8 mouse cellular contexts compared by ENCODE assay signal in the genomic region with DNA sequence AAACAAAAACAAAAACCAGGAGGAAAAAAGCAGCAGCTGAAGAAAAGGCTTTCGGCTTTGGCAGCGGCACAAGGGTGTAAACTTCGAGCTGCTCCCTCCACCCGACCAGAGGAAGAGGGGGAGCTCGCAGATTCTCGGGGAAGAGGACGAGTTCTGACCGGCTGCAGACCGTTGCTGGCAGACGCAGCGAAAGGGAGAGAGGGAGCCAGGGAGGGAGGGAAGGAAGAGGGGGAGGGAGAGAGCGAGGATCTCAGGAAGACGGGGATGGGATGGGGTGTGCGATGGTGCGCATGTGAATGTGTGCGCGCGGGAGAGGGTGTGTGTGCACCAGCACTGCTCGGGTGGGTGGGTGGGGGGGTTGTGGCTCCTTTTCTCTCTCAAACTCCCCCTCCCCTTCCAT. TPM values are rescaled to one million over a fixed set of nuclear protein-coding genes. Genes with fewer than 3 reads are reported as not detected.
DNase-seq lines count a peak whose midpoint lies in the region; ATAC-seq and TF ChIP-seq lines count a peak whose summit lies in the region.

No protein-coding gene starts in this region.

- WGBS in intestine, embryonic 16.5 days = 2% methylated on average over 16 of the region's 19 CpGs
- under 1% methylated on average over 14 of the region's 19 CpGs for whole genome bisulfite sequencing in midbrain, embryonic 13.5 days

- H3K9me3 ChIP-seq in megakaryocyte, embryonic 14.5 days = no peaks in the 10 kb centered on the region
- H3K9me3 ChIP-seq in intestine, embryonic 16.5 days (ENCODE audit: control insufficient read depth, low read length) = no peaks in the 10 kb centered on the region
- no peaks in the 10 kb centered on the region for H3K9me3 ChIP-seq in midbrain, embryonic 13.5 days

- no peak for TF ChIP-seq POLR2A in testis, adult 2 months (IDR thresholded peaks at IDR 0.05; ENCODE audit: control insufficient read depth, low read depth, low read length)

- peaks cover 32% of the 10 kb centered on the region for H3K4me1 ChIP-seq in megakaryocyte, embryonic 14.5 days
- peaks cover 40% of the 10 kb centered on the region for H3K4me1 ChIP-seq in intestine, embryonic 16.5 days (ENCODE audit: control insufficient read depth, insufficient read depth, low read length)
- H3K4me1 ChIP-seq in midbrain, embryonic 13.5 days (replicated peaks) = peaks cover 56% of the 10 kb centered on the region
- peaks cover 23% of the 10 kb centered on the region for H3K4me1 ChIP-seq in testis, adult 2 months (ENCODE audit: control insufficient read depth, insufficient read depth, low read length)

- H3K27ac ChIP-seq in intestine, embryonic 16.5 days (ENCODE audit: low read length) = peak overlapping the region; percentile 41; the same call in 1 of the 2 replicates
- peak overlapping the region; percentile 79 for H3K27ac ChIP-seq in midbrain, embryonic 13.5 days
- no peak overlapping the region for H3K27ac ChIP-seq in testis, adult 2 months (ENCODE audit: control insufficient read depth, insufficient read depth, low read depth, low read length)

- intact Hi-C loops in gastrocnemius, postnatal 36 days (cut with DNase I) = no loop called here
- intact Hi-C loops in left cerebral cortex, postnatal 4 days (cut with DNase I) = no loop called here

- peak; percentile 81 to 85 for DNase-seq in cerebellum, postnatal 36 days
- peak; percentile 62 to 80 for DNase-seq in gastrocnemius, postnatal 36 days
- peak; percentile 95 for DNase-seq in left cerebral cortex, postnatal 4 days

- H3K4me2 ChIP-seq in intestine, embryonic 16.5 days (ENCODE audit: low read depth, low read length) = peak overlapping the region; percentile 45
- peak overlapping the region; percentile 49 for H3K4me2 ChIP-seq in midbrain, embryonic 13.5 days (replicated peaks)

- H3K9ac ChIP-seq in intestine, embryonic 16.5 days (ENCODE audit: low read depth, low read length) = no peak overlapping the region
- H3K9ac ChIP-seq in midbrain, embryonic 13.5 days (replicated peaks) = 0 out of 2 replicates have a peak overlapping the region, but pooled peaks have one; percentile 28

- TF ChIP-seq CTCF in testis, adult 2 months (IDR thresholded peaks at IDR 0.05; ENCODE audit: control insufficient read depth, insufficient read depth, insufficient replicate concordance, low read depth, low read length) = no peak

- no peak for ATAC-seq in megakaryocyte, adult 5-6 weeks (ENCODE audit: poor library complexity, severe bottlenecking)
- ATAC-seq in intestine, embryonic 16.5 days = peak; percentile 79
- peak; percentile 84 for ATAC-seq in midbrain, embryonic 13.5 days

- peaks cover 8% of the 10 kb centered on the region for H3K36me3 ChIP-seq in megakaryocyte, embryonic 14.5 days (replicated peaks; ENCODE audit: low read length)
- no peaks in the 10 kb centered on the region for H3K36me3 ChIP-seq in intestine, embryonic 16.5 days (ENCODE audit: control insufficient read depth, insufficient read depth, low read length)
- no peaks in the 10 kb centered on the region for H3K36me3 ChIP-seq in midbrain, embryonic 13.5 days
- no peaks in the 10 kb centered on the region for H3K36me3 ChIP-seq in testis, adult 2 months (ENCODE audit: control insufficient read depth, insufficient read depth, low read length)

- peak overlapping the region; percentile 90 for H3K4me3 ChIP-seq in megakaryocyte, embryonic 14.5 days (replicated peaks)
- peak overlapping the region; percentile 32 for H3K4me3 ChIP-seq in intestine, embryonic 16.5 days (ENCODE audit: low read length)
- peak overlapping the region; percentile 31 for H3K4me3 ChIP-seq in midbrain, embryonic 13.5 days (replicated peaks)
- peak overlapping the region; percentile 63 for H3K4me3 ChIP-seq in testis, adult 2 months (ENCODE audit: control insufficient read depth, low read depth, low read length)

- H3K27me3 ChIP-seq in megakaryocyte, embryonic 14.5 days (replicated peaks) = peaks cover 31% of the 10 kb centered on the region
- H3K27me3 ChIP-seq in intestine, embryonic 16.5 days (replicated peaks; ENCODE audit: control insufficient read depth, insufficient read depth, low read length) = peaks cover 54% of the 10 kb centered on the region
- peaks cover 93% of the 10 kb centered on the region for H3K27me3 ChIP-seq in midbrain, embryonic 13.5 days
- H3K27me3 ChIP-seq in testis, adult 2 months (ENCODE audit: control insufficient read depth, insufficient read depth, low read length) = no peaks in the 10 kb centered on the region

RNA-seq across cellular contexts. Expression of a gene that starts 26.3 kb away (rescaled TPM):
- polyA plus RNA-seq in megakaryocyte, embryonic 14.5 days (2012; ENCODE audit: insufficient read depth, low replicate concordance) = 18.4 and 27.4 TPM in 2 replicates
- total RNA-seq in megakaryocyte, adult 5-6 weeks (2015) = 23.8 and 26.9 TPM in 2 replicates
- total RNA-seq in megakaryocyte, adult 5-6 weeks (2017) = 7.7 and 17.0 TPM in 2 replicates
- total RNA-seq in gastrocnemius, postnatal 36 days (2021) = 100 to 1,000 TPM; 433 to 510 TPM
- polyA plus RNA-seq in intestine, embryonic 16.5 days (2015; fragmentation: Nextera tagmentation; extraction: Ambion mirVana) = 9.7 and 11.8 TPM in 2 replicates
- 100 to 1,000 TPM; 674 to 782 TPM for total RNA-seq in left cerebral cortex, postnatal 4 days (2021)
- polyA plus RNA-seq in midbrain, embryonic 13.5 days (2015; fragmentation: Nextera tagmentation; extraction: Ambion mirVana) = 22.4 and 28.4 TPM in 2 replicates
- 4.3 and 5.0 TPM in 2 replicates for polyA plus RNA-seq in testis, adult 2 months (2012; rRNA removed)

RNA-seq across cellular contexts. Expression of a gene that starts 48.8 kb away (rescaled TPM):
- 3.1 TPM in 1 of 2 replicates, not detected in the other for polyA plus RNA-seq in megakaryocyte, embryonic 14.5 days (2012; ENCODE audit: insufficient read depth, low replicate concordance)
- total RNA-seq in megakaryocyte, adult 5-6 weeks (2015) = 1.4 and 2.6 TPM in 2 replicates
- total RNA-seq in megakaryocyte, adult 5-6 weeks (2017) = 0.28 and 4.4 TPM in 2 replicates
- total RNA-seq in gastrocnemius, postnatal 36 days (2021) = 1 to 10 TPM; 8.3 to 9.9 TPM
- polyA plus RNA-seq in intestine, embryonic 16.5 days (2015; fragmentation: Nextera tagmentation; extraction: Ambion mirVana) = 4.2 and 4.4 TPM in 2 replicates
- 1 to 10 TPM; 4.9 to 5.5 TPM for total RNA-seq in left cerebral cortex, postnatal 4 days (2021)
- polyA plus RNA-seq in midbrain, embryonic 13.5 days (2015; fragmentation: Nextera tagmentation; extraction: Ambion mirVana) = 8.8 and 8.9 TPM in 2 replicates
- 27.1 and 29.7 TPM in 2 replicates for polyA plus RNA-seq in testis, adult 2 months (2012; rRNA removed)

RNA-seq across cellular contexts. Expression of a gene that starts 51.0 kb away (rescaled TPM):
- polyA plus RNA-seq in megakaryocyte, embryonic 14.5 days (2012; ENCODE audit: insufficient read depth, low replicate concordance) = 2.7 and 19.7 TPM in 2 replicates
- 40.4 and 45.2 TPM in 2 replicates for total RNA-seq in megakaryocyte, adult 5-6 weeks (2015)
- 20.6 and 25.5 TPM in 2 replicates for total RNA-seq in megakaryocyte, adult 5-6 weeks (2017)
- 1 to 10 TPM in 1 of 2 experiments, not detected in 1; 1.0 TPM for total RNA-seq in gastrocnemius, postnatal 36 days (2021)
- polyA plus RNA-seq in intestine, embryonic 16.5 days (2015; fragmentation: Nextera tagmentation; extraction: Ambion mirVana) = 2.0 and 2.6 TPM in 2 replicates
- not detected for total RNA-seq in left cerebral cortex, postnatal 4 days (2021)
- polyA plus RNA-seq in midbrain, embryonic 13.5 days (2015; fragmentation: Nextera tagmentation; extraction: Ambion mirVana) = 1.3 and 1.9 TPM in 2 replicates
- 0.32 TPM in 2 replicates for polyA plus RNA-seq in testis, adult 2 months (2012; rRNA removed)

RNA-seq across cellular contexts. Expression of a gene that starts 57.5 kb away (rescaled TPM):
- polyA plus RNA-seq in megakaryocyte, embryonic 14.5 days (2012; ENCODE audit: insufficient read depth, low replicate concordance) = 37.4 and 49.3 TPM in 2 replicates
- 6.3 and 6.6 TPM in 2 replicates for total RNA-seq in megakaryocyte, adult 5-6 weeks (2015)
- 13.9 and 20.5 TPM in 2 replicates for total RNA-seq in megakaryocyte, adult 5-6 weeks (2017)
- total RNA-seq in gastrocnemius, postnatal 36 days (2021) = 10 to 100 TPM; 17.7 to 23.0 TPM
- polyA plus RNA-seq in intestine, embryonic 16.5 days (2015; fragmentation: Nextera tagmentation; extraction: Ambion mirVana) = 61.8 and 63.4 TPM in 2 replicates
- total RNA-seq in left cerebral cortex, postnatal 4 days (2021) = 10 to 100 TPM; 18.4 to 18.9 TPM
- 34.5 and 36.3 TPM in 2 replicates for polyA plus RNA-seq in midbrain, embryonic 13.5 days (2015; fragmentation: Nextera tagmentation; extraction: Ambion mirVana)
- 9.4 and 12.0 TPM in 2 replicates for polyA plus RNA-seq in testis, adult 2 months (2012; rRNA removed)

Comparison
In these comparisons a context has a peak if more than half of its experiments do, and no peak if none do; other contexts are left out.
1. H3K4me3 ChIP-seq: peak in every context shown above with its lines; median percentile 90 in megakaryocyte, embryonic 14.5 days; 63 in testis, adult 2 months; 32 in intestine, embryonic 16.5 days; 31 in midbrain, embryonic 13.5 days.